Mouse (Mus musculus) bone marrow macrophage, adult 2 months (primary cell): Measurements from ENCODE around the gene Tmem98.

Experiments used
- CTCF ChIP-seq: IDR thresholded peaks from 2 replicates; pipeline ENCODE4 v1.5.1; 2012; ENCODE audit warnings: low read depth, mild to moderate bottlenecking, low read length, moderate library complexity
- POLR2A ChIP-seq: IDR thresholded peaks from 2 replicates; pipeline ENCODE4 v1.6.1; 2012; ENCODE audit warnings: mild to moderate bottlenecking, low read depth, low read length, borderline replicate concordance

DNA sequence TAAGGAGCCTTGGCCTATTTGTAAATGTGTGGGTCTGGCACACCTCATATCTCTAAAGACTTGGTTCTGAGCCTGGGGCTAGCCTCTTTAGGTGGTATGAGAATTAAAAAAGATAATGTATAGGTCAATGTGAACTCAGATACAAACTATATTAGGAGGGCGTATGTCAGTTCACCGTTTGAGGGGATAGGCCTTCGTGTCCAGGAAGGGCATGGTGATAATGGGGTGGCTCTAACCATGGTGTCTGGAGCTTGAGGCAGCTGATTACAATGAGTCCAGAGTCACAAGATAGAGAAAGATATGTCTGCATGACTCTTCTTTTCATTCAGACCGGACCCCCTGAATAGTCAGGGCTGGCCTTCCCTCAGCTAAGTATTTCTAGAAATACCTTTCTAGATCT is 15.7 kb upstream of the Tmem98 start:
- TF ChIP-seq POLR2A (no peak), CTCF (no peak)
